Mouse (Mus musculus) brain, embryonic 14.5 days (tissue): ENCODE results near the gene Prr5l. TPM values are rescaled to one million over a fixed set of nuclear protein-coding genes. Genes with fewer than 3 reads are reported as not detected.

Experiments used
- DNase-seq: peaks from one replicate; pipeline ENCODE4 v3.0.0-alpha.2; 2011; ENCODE audit warnings: low read depth
- CTCF ChIP-seq: fragments of 200-500 bp; IDR thresholded peaks from 2 replicates; pipeline ENCODE4 v1.5.1; 2012; ENCODE audit warnings: inconsistent platforms, mild to moderate bottlenecking, moderate library complexity, borderline replicate concordance; ENCODE audit not compliant: insufficient read depth, insufficient read length; ENCODE audit errors: extremely low read depth
- POLR2A ChIP-seq: fragments of 200-500 bp; IDR thresholded peaks from 2 replicates; pipeline ENCODE4 v1.6.1; 2012; ENCODE audit warnings: mild to moderate bottlenecking, inconsistent platforms, borderline replicate concordance; ENCODE audit not compliant: poor library complexity, insufficient read depth, insufficient read length, severe bottlenecking; ENCODE audit errors: extremely low read depth
- polyA plus RNA-seq: library from polyadenylated mRNA; depleted of rRNA; stranded (reverse); fragments of >200 nt; gene quantifications from 2 replicates; pipeline ENCODE4 v1.2.3, GENCODE M21; 2012

The Prr5l gene
- polyA plus RNA-seq, 1 experiment: 4.7 TPM

DNA sequence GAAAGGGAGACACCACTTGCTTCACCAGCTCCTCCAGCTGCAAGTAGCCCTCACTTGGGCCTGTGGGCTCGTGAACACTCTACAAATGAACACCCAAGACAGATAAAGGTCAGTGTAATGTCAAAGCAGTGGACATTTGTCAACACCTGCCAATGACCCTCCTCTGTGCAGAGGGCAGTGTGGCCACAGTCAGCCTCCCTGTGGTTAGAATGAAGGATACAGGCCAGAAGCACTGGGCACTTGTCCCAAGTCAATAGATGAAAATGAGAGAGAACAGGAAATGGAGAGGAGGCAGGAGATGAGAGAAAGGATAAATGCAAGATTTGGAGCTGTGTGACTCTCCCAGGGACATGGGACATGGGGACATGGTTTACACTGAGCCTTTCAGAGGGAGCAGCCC lies 153.4 kb downstream of the Prr5l start:
- no peak for TF ChIP-seq CTCF
- no peak for TF ChIP-seq POLR2A
- no peak for DNase-seq

DNA sequence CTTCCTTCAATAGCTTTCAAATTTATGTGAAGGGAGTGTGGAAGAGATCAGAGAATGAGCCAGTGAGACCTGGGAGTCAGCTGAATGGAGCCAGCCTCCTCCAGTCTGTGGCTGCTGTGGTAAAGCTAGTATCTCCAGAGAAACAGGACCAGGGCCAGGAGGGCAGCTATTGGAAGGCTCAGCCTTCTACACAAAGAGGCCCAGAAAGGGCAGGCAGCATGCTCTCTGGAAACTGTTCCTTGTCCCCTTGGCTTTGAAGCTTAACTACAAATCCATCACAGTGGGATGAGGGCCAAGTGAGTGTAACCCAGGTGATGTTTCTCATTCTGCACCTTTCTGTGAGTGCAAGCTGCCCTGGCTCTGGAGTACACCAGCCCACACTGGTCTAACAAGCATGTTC lies 155.0 kb downstream of the Prr5l start:
- peak; percentile 43 for DNase-seq
- TF ChIP-seq POLR2A (no peak), CTCF (no peak)

DNA sequence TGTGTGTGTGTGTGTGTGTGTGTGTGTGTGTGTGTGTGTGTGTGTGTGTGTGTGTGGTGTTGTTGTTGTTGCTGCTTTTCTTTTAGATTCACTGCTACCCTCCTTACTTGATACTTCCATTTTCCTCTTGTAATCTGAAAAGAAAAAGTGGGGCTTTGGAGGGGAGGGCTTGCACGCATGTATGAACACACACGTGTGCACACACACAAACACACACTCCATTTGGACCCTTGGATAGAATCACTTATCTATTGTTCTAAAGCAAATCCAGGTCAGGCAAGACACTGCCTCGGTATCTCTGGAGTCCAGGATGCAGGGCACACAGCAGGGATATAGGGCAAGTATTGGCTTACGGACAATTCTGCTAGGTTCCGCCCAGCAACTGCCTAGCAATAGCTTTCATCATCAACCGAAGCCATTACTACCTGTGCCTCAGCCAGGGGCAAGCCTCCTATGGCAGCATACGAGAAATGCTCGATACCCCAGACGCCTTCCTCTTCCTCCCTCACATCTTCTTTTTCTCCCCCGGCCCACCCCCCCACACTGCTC lies 159.4 kb downstream of the Prr5l start:
- DNase-seq: peak; percentile 24
- TF ChIP-seq POLR2A (no peak), CTCF (no peak)

DNA sequence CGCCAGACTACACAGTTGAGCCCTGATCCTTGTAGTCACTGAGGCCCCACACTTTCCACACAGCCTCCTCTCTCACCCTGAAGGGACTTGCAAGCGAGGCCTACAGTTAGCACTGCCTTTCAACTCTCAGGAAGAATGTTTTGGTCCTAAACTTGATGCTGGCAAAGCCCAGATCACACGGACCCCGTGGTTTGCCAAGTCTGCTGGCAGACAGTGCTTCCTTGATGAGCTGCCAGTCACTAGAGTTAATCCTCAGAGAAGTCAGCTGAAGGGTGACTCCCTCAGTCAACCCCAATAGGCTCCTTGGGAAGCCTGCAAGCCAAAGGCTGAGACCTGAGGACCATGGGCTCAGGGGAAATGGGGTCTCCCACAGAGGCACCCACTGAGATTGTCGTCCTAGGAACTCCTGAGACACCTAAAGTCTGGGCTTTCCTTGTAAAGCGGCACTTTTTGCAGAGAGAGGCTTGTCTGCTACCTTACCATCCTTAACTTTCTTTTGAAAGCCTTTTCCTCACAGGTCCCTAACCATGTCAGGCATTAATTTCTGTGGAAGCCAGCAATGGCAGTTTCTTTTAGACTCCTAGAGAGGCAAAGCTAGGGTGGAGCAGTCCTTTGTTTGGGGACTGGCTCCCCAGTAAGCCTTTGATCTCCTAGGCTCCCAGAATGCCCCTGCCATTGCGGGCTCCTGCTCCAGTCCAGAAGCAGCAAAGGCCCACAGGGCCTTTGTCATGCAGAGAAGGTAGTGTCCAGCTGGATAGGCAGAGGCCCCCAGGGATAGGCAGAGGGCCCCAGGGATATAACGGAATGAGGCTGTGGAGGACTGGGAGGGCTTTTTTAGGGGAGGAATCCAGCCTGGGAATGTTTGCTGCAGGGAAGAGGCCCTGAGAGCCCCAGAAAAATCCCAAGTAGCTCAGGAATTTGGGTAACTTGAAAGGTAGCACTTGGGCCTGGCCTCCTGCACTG lies 160.2 kb downstream of the Prr5l start:
- peak; percentile 75 for DNase-seq
- TF ChIP-seq POLR2A: no peak
- no peak for TF ChIP-seq CTCF

DNA sequence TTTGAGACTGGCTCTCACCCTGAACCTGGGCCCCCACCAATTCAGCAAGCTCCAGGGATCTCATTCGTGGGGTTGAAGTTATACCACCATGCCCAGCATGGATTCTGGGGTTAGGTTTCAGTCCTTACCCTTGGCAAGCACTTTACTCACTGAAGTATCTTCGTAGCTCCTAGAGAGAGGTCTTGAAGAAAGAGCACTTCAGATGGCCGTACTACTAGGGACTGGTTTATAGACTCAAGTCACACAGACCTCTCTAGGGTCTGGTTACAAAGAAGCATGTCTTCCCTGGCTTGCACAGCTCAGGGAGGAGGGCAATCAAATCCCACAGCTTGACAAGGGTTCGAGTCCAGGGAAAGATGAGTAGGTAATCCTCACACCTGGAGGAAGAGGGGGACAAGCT lies 161.0 kb downstream of the Prr5l start:
- TF ChIP-seq POLR2A (no peak), CTCF (no peak)
- no peak for DNase-seq

DNA sequence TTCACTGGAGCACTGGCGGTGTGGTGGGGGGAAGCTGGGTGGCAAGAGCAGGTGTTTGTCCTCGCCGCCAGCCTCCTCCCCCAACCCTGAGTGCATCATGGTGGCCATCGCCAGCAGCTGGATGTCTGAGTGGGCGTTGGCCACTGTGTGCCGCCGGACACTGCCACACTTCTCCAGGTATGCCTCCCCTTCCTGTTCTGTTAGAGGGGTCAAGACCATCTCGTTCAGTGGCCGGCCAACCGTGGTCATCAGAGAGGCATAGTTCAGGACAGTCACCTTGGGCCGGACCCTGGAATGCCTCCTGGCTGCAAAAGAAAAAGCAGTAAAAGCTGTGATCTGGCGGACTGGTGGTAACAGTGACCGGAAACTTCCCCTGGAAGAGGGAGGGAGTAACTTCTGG lies 165.7 kb downstream of the Prr5l start:
- TF ChIP-seq POLR2A (no peak), CTCF (no peak)
- no peak for DNase-seq

DNA sequence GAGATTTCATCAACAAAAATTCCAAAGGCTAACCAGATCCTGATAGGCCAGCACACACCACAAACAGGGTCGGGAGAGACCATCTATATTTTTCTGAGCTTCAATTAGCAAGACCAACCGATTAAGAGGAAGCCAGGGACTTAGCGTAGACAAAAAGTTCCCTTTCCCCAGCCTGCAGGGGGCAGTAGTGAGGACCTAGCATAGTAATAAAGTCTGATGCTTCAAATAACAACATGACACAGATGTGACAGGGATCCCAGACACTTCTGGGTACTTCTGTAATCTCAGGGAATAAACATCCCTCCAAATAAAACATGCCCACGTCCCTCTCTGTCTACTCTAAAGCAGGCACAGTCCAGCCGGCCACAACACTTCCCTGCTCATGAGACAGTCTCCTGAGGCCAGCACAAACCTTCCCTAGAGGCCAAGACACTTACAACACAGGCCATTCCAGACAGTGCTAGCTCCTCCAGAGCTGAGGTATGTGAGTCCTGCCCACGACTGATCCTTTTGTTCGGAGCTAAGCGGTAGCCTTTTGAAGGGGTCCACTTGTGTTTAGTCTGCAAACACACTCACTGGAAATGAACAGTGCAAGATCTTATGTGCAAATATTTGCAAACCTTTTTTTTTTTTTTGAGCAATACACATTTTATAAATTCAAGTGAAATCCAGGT lies 167.0 kb downstream of the Prr5l start:
- TF ChIP-seq CTCF: peak; percentile 41; the same call in 1 of the 2 replicates
- no peak for TF ChIP-seq POLR2A
- DNase-seq: no peak

DNA sequence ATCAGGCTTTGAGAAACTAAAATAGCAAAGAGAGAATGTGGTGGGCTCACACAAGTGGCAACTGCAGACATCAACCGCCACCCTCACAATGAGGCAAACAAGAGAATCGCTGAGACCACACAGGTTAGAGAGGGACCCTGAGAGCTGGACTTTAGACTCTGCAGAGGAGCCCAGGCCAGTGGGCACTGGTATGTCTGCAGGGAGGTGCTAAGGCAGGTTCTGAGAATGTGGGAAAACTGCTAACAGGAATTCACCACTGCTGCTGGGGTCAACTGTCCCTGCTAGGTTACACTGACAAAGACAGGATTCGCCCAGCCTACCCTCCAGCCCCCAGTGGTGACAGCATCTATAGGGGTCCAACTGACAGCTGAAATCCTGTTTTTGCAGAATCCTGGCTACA lies 171.2 kb downstream of the Prr5l start:
- no peak for DNase-seq
- TF ChIP-seq CTCF (no peak), POLR2A (no peak)

DNA sequence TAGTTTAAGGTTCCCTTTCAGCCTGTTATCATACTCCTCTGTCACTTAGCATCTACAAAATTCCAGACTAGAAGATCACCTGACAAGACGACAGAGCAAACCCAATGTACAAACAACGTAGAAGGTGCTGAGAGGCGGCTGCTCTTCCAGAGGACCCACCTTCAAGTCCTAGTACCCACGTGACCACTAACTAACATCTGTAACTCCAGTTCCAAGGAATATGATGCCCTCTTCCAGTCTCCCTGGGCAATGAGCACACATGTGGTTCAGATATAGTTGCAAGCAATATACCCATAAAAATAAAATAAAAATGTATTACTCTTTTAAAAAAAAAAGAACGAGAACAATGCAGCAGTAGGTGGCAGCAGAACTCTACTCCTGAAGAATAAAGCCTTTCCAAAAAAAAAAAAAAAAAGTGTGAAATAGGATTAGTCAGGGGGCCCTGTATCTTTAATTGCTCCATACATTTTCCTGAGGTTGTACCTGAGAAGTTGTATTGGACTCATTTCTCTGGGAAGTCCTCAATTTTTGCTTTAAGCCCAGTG lies 176.8 kb downstream of the Prr5l start:
- TF ChIP-seq POLR2A (no peak), CTCF (no peak)
- DNase-seq: peak; percentile 56

DNA sequence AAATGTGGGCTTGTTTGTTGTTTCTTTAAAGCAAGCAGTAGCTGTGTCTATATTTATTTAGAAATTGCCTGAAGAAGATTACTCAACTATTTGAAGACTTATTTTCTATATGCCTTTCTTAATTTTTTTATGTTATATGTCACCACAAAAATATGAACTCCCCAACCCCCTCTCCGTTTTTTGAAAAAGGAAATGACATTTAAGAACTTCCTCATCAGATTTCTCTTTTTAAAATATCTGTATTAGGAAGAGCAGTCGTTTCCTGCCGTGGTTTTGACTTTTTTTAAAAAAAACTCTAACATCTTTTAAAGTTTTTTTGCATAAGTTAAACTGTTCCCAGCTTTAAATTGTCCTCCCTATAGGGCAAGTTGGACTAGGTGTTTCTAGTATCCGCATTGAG lies 183.5 kb downstream of the Prr5l start:
- no peak for DNase-seq

DNA sequence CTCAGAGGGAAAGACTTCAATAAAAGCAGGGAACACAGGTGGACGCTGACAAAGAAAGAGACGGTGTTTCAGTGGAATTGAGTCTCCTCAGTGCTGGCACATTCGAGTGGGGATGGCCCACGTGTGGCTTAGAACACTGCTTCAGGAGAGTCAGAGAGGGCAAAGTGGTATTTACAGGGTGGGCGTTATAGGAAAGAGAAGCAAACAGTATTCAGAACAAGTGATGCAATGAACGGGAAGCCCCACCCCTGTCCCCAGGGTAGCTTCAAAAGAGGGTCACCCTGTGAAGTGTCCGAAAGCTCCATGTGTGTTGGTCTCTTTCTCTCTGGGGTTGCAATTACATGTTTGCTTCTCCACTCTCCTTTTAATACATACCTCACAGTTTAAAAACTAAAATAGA lies 187.2 kb downstream of the Prr5l start:
- no peak for TF ChIP-seq POLR2A
- TF ChIP-seq CTCF: no peak
- no peak for DNase-seq

More for the DNA sequence above, 183.5 kb downstream of the Prr5l start:
- TF ChIP-seq POLR2A: no peak
- TF ChIP-seq CTCF: no peak

DNA sequence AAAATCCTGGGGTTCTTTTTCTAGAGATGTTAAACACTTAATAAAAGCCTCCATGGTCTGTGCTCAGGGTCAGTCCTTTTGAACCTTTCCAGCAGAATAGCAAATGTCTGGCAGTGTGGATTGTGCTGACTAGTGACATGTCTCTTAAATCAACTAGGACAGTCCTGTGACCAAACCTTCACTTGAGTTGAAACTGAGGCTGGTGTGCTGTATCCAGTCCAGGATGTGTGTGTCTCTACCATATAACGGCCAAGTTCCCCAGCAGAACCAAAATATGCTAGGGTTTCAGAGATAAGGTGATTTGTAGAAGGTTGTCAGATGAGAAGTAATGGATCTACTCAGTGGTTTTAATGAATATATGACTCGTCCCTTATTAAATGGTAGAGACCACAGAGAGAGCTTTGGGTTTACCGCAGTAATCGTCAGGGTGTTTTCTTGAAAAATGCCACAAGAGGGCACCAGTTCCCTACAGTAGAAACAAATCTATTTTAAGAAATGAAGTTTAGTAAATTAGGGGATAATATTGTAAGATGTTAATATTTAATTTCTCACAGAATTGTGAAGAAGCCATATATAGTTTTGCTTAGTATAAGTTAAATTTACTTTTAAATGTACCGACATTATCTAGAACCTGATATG lies 189.1 kb downstream of the Prr5l start:
- TF ChIP-seq POLR2A: no peak
- TF ChIP-seq CTCF: peak; percentile 55
- DNase-seq: peak; percentile 65

DNA sequence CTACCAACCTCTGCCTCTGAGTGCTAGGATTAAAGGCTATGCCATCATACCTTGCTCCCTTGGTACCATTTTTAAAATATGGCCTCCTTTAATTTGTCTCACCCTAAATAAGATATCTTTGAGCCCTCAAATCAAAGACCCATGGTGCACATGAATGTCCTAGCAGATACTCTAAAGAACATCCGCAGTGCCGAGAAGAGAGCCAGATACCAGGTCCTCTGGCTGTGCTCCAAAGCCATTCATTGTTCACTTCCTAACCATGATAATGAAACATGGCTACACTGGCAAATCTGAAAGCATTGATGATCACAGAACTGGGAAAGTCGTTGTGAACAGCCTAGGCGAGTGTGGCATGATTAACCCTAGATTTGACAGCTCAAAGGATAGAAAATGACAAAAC lies 189.8 kb downstream of the Prr5l start:
- TF ChIP-seq CTCF (no peak), POLR2A (no peak)
- DNase-seq: no peak

DNA sequence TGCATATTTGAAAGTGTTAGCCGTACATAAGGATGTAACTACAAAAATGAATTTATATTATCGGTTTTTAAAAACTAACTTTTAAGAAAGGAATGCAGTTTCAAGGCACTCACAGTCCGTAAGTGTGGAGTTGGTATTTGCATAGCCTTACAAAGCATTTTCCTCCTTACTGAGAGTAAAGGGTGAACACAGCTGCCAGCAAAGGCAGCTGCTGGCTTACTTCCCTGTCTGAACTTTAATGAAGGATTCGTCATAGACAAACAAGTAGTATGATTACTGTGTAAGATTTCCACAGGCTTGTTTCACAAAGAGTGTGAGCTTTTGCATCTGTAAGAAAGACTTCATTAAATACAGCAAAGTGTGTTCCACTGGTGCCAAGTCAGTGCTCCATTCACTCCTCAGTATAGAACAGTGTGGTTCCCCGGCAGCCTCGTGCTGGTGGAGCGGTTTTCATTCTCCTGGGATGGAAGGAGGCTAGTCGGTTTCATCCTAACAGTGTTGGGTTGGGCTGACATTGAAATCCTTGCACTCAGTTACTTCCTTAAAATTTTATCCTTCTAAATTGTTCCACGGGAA lies 192.5 kb downstream of the Prr5l start:
- peak; percentile 38 for DNase-seq
- TF ChIP-seq POLR2A (no peak), CTCF (no peak)
